Mouse (Mus musculus): ENCODE measurements around the gene Tbc1d8. TPM values are rescaled to one million over a fixed set of nuclear protein-coding genes. Genes with fewer than 3 reads are reported as not detected.
A peak's percentile ranks its signal among the peaks of the same experiment; 100 is the strongest.

Gene Tbc1d8
- polyA plus RNA-seq, 1 experiment from 2014 or later, result 11.7 TPM

- no peaks in the 10 kb centered on the region for H3K9me3 ChIP-seq
- H3K4me2 ChIP-seq, result no peak overlapping the region
- H3K27ac ChIP-seq (replicated peaks), result no peak overlapping the region
- WGBS, result 8% methylated on average over 1 of the region's 1 CpGs
- ATAC-seq (ENCODE audit: extremely low read depth, insufficient number of reproducible peaks, low FRiP score, low TSS enrichment), result no peak
- peaks cover 9% of the 10 kb centered on the region for H3K4me1 ChIP-seq
- H3K4me3 ChIP-seq, result no peak overlapping the region
- H3K27me3 ChIP-seq (replicated peaks), result no peaks in the 10 kb centered on the region
- no peaks in the 10 kb centered on the region for H3K36me3 ChIP-seq
- no peak overlapping the region for H3K9ac ChIP-seq
Observed at GRCm38 (mm10) chr1:39504261-39504660, 25.7 kb upstream of the Tbc1d8 start.

GRCm38 (mm10) chr1:39502817-39503633, 24.5 kb upstream of the Tbc1d8 start:
- Histone ChIP-seq H3K27me3 (replicated peaks) (no peaks in the 10 kb centered on the region), H3K4me3 (no peak overlapping the region), H3K27ac (replicated peaks) (no peak overlapping the region), H3K4me2 (no peak overlapping the region), H3K36me3 (no peaks in the 10 kb centered on the region), H3K4me1 (no peaks in the 10 kb centered on the region), H3K9me3 (no peaks in the 10 kb centered on the region), H3K9ac (no peak overlapping the region)
- 76% methylated on average over 17 of the region's 17 CpGs for WGBS
- no peak for ATAC-seq (ENCODE audit: extremely low read depth, insufficient number of reproducible peaks, low FRiP score, low TSS enrichment)

- Histone ChIP-seq H3K4me2 (no peak overlapping the region), H3K9ac (no peak overlapping the region), H3K36me3 (no peaks in the 10 kb centered on the region), H3K4me3 (no peak overlapping the region), H3K27me3 (replicated peaks) (no peaks in the 10 kb centered on the region), H3K9me3 (peaks cover 10% of the 10 kb centered on the region), H3K4me1 (no peaks in the 10 kb centered on the region), H3K27ac (replicated peaks) (no peak overlapping the region)
- ATAC-seq (ENCODE audit: extremely low read depth, insufficient number of reproducible peaks, low FRiP score, low TSS enrichment), result no peak
- WGBS, result 62% methylated on average over 2 of the region's 2 CpGs
Observed at GRCm38 (mm10) chr1:39499485-39499941, 21.0 kb upstream of the Tbc1d8 start.

- Histone ChIP-seq H3K9me3 (peaks cover 10% of the 10 kb centered on the region), H3K4me2 (no peak overlapping the region), H3K9ac (no peak overlapping the region), H3K4me1 (no peaks in the 10 kb centered on the region), H3K27ac (replicated peaks) (no peak overlapping the region), H3K27me3 (replicated peaks) (no peaks in the 10 kb centered on the region), H3K36me3 (no peaks in the 10 kb centered on the region), H3K4me3 (no peak overlapping the region)
- no peak for ATAC-seq (ENCODE audit: extremely low read depth, insufficient number of reproducible peaks, low FRiP score, low TSS enrichment)
- WGBS, result 84% methylated on average over 11 of the region's 11 CpGs
Observed at GRCm38 (mm10) chr1:39497748-39498147, 19.2 kb upstream of the Tbc1d8 start.

- Histone ChIP-seq H3K27me3 (replicated peaks) (no peaks in the 10 kb centered on the region), H3K9ac (no peak overlapping the region), H3K36me3 (no peaks in the 10 kb centered on the region), H3K4me1 (no peaks in the 10 kb centered on the region), H3K4me3 (no peak overlapping the region), H3K4me2 (no peak overlapping the region), H3K27ac (replicated peaks) (no peak overlapping the region), H3K9me3 (peaks cover 10% of the 10 kb centered on the region)
- 88% methylated on average over 4 of the region's 4 CpGs for WGBS
- ATAC-seq (ENCODE audit: extremely low read depth, insufficient number of reproducible peaks, low FRiP score, low TSS enrichment), result no peak
Observed at GRCm38 (mm10) chr1:39496995-39497394, 18.4 kb upstream of the Tbc1d8 start.

- no peak overlapping the region for H3K4me2 ChIP-seq
- H3K4me1 ChIP-seq, result no peaks in the 10 kb centered on the region
- ATAC-seq (ENCODE audit: extremely low read depth, insufficient number of reproducible peaks, low FRiP score, low TSS enrichment), result no peak
- no peak overlapping the region for H3K27ac ChIP-seq (replicated peaks)
- H3K9me3 ChIP-seq, result peaks cover 10% of the 10 kb centered on the region
- H3K36me3 ChIP-seq, result no peaks in the 10 kb centered on the region
- 70% methylated on average over 3 of the region's 3 CpGs for WGBS
- no peak overlapping the region for H3K4me3 ChIP-seq
- no peak overlapping the region for H3K9ac ChIP-seq
- no peaks in the 10 kb centered on the region for H3K27me3 ChIP-seq (replicated peaks)
Observed at GRCm38 (mm10) chr1:39493664-39494063, 15.1 kb upstream of the Tbc1d8 start.

- WGBS, result 76% methylated on average over 5 of the region's 5 CpGs
- no peak overlapping the region for H3K4me2 ChIP-seq
- H3K36me3 ChIP-seq, result no peaks in the 10 kb centered on the region
- H3K9ac ChIP-seq, result no peak overlapping the region
- no peak overlapping the region for H3K27ac ChIP-seq (replicated peaks)
- peaks cover 10% of the 10 kb centered on the region for H3K9me3 ChIP-seq
- H3K27me3 ChIP-seq (replicated peaks), result no peaks in the 10 kb centered on the region
- H3K4me3 ChIP-seq, result no peak overlapping the region
- no peaks in the 10 kb centered on the region for H3K4me1 ChIP-seq
- no peak for ATAC-seq (ENCODE audit: extremely low read depth, insufficient number of reproducible peaks, low FRiP score, low TSS enrichment)
Observed at GRCm38 (mm10) chr1:39493165-39493564, 14.6 kb upstream of the Tbc1d8 start.

- WGBS, result 76% methylated on average over 3 of the region's 3 CpGs
- Histone ChIP-seq H3K36me3 (no peaks in the 10 kb centered on the region), H3K27ac (replicated peaks) (no peak overlapping the region), H3K27me3 (replicated peaks) (no peaks in the 10 kb centered on the region), H3K9ac (no peak overlapping the region), H3K9me3 (no peaks in the 10 kb centered on the region), H3K4me3 (no peak overlapping the region), H3K4me2 (no peak overlapping the region), H3K4me1 (no peaks in the 10 kb centered on the region)
- no peak for ATAC-seq (ENCODE audit: extremely low read depth, insufficient number of reproducible peaks, low FRiP score, low TSS enrichment)
Observed at GRCm38 (mm10) chr1:39487370-39487769, 8.8 kb upstream of the Tbc1d8 start.

- ATAC-seq (ENCODE audit: extremely low read depth, insufficient number of reproducible peaks, low FRiP score, low TSS enrichment), result no peak
- Histone ChIP-seq H3K9ac (no peak overlapping the region), H3K4me2 (no peak overlapping the region), H3K9me3 (no peaks in the 10 kb centered on the region), H3K27ac (replicated peaks) (no peak overlapping the region), H3K27me3 (replicated peaks) (0 out of 2 replicates have a peak, but pooled peaks cover 4% of the 10 kb centered on the region), H3K4me3 (no peak overlapping the region), H3K36me3 (no peaks in the 10 kb centered on the region), H3K4me1 (peaks cover 16% of the 10 kb centered on the region)
- WGBS, result 68% methylated on average over 10 of the region's 10 CpGs
Observed at GRCm38 (mm10) chr1:39482115-39482815, 3.7 kb upstream of the Tbc1d8 start.

- peaks cover 32% of the 10 kb centered on the region for H3K4me1 ChIP-seq
- no peak for ATAC-seq (ENCODE audit: extremely low read depth, insufficient number of reproducible peaks, low FRiP score, low TSS enrichment)
- peak overlapping the region; percentile 100 for H3K4me2 ChIP-seq
- peak overlapping the region; percentile 77; the same call in 1 of the 2 replicates for H3K27ac ChIP-seq (replicated peaks)
- 0 out of 2 replicates have a peak, but pooled peaks cover 4% of the 10 kb centered on the region for H3K27me3 ChIP-seq (replicated peaks)
- no peak overlapping the region for H3K9ac ChIP-seq
- WGBS, result 70% methylated on average over 5 of the region's 5 CpGs
- H3K36me3 ChIP-seq, result 0 out of 2 replicates have a peak, but pooled peaks cover 4% of the 10 kb centered on the region
- H3K4me3 ChIP-seq, result peak overlapping the region; percentile 84; the same call in 1 of the 2 replicates
- H3K9me3 ChIP-seq, result 0 out of 2 replicates have a peak, but pooled peaks cover 4% of the 10 kb centered on the region
Observed at GRCm38 (mm10) chr1:39479254-39479653, 699 bp upstream of the Tbc1d8 start.

GRCm38 (mm10) chr1:39478896-39479200, 293 bp upstream of the Tbc1d8 start:
- 0 out of 2 replicates have a peak, but pooled peaks cover 4% of the 10 kb centered on the region for H3K27me3 ChIP-seq (replicated peaks)
- H3K4me2 ChIP-seq, result peak overlapping the region; percentile 100
- peak overlapping the region; percentile 77 for H3K27ac ChIP-seq (replicated peaks)
- H3K9me3 ChIP-seq, result 0 out of 2 replicates have a peak, but pooled peaks cover 4% of the 10 kb centered on the region
- H3K4me1 ChIP-seq, result peaks cover 32% of the 10 kb centered on the region
- 0 out of 2 replicates have a peak, but pooled peaks cover 4% of the 10 kb centered on the region for H3K36me3 ChIP-seq
- ATAC-seq (ENCODE audit: extremely low read depth, insufficient number of reproducible peaks, low FRiP score, low TSS enrichment), result no peak
- 5% methylated on average over 10 of the region's 10 CpGs for WGBS
- H3K4me3 ChIP-seq, result peak overlapping the region; percentile 84
- H3K9ac ChIP-seq, result peak overlapping the region; percentile 91

All from heart, embryonic 13.5 days (tissue).